Mouse (Mus musculus) embryo, embryonic 9.5 days (tissue): ENCODE results near the gene Cdk10.
A peak's percentile ranks its signal among the peaks of the same experiment; 100 is the strongest.
"Not testable (repeated sequence)": the region's sequence is repeated elsewhere in the genome, so short reads cannot be mapped to it uniquely, and the experiment has no call there.

ENCODE experiments used
- DNase-seq: peaks from one replicate; pipeline ENCODE4 v3.0.0-alpha.2; 2017; ENCODE audit errors: extremely low spot score

Cdk10 gene

DNA sequence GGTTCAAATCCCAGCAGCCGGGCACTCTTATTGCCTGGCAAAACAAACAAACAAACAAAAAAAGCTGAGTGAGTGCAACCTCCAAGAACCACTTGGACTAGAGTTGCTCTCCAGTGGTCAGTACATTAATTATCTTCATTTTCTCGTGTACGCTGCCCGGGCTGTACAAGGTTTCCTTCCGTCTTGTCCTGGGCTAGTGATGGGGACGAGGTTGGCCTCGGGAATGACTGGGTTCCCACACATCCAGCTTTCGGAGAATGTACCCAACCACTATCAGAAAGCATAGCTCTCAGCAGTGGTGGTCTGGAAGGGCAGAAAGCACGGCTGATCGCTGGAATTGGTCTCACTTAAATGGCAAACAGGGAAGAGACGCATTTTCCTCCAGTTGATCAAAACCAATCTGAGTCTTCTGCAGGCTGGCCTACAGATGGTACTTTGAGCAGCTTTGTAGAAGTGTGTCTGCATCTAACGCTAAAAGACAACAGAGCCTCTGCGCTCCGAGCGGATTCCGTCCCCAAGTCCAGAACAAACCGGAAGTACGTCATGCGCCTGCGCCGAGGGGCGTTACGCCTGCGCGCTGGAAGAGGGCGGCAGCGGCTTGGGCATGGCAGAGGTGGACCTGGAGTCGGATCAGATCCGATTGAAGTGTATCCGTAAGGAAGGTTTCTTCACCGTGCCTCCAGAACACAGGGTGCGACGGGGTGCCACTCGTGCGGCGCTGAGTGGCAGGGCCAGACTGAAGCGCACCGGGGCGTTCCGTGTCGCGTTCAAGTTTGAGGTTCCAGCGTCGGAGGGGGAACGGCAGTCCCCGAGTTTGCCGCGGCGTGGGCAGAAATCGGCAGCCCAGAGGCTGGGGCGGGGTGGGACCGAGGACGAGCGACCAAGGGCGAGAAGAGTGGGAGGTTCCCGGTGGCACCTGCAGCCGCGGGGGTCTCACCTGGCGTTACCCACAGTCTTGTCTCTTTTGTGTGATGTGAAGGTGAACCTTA lies at the start of gene Cdk10:
Cdk10 (plus strand) TSS at position 565 of the 989 bp plus-strand sequence.
- DNase-seq, result peak; percentile 90

DNA sequence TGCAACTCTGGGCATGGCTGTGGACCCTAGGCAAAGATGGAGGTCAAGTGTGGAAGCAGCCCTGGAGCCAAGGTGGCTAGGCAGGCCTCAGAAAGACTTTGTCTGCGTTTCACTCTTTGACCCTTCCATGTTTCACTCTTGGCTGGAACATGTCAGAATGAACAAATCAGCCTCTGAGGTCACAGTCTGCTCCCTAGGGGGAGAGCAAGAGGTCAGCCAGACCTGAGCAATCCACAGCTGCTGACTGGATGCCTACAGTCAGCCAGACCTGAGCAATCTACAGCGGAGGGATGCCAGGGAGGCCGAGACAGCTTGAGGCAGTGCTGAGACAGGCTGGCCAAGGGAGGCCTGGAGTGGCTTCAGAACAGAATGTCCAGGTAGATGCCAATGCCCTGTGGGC lies 43.3 kb upstream of the Cdk10 start:
- DNase-seq, result peak; percentile 59

DNA sequence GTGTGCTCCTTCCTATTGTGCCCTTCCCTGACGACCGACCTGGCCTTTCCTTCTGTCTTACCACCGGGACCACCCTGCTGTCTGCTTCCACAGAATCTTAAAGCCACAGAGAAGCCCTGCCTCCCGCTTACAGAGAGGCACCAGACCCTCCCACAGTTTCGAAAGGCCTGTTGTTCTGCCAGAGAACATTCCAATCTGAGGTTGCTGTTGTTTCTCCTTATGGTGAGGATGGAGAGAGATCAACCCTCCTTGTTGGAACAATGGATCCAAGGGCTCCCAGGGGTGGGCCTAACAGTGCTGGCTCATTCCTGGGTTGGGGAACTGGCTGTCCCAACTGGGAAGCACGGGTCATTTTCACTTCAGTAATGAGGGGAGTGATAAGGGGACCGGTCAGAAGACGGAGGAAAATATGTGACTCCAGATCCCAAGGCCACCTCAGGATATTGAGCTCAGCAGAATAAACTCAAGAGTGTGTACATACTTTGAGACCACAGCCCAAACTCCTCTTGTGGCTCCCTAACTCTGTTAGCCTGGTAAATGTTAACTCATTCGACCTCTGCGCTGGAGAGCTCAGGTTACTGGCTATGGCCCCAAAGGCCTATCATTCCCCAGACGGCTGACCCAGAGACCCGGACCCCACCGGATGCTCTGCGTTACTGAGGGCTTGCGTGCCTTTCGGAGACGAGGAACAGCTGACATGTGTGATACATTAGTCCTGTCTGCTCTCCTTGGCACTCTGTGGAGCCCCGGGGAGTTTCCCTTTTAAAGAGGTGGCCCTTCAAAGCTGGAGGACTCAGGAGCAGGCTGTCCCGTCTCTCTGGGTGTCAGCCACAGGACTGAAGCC lies 38.9 kb upstream of the Cdk10 start, which contains the start of gene Dpep1:
Dpep1 (plus strand) TSS at position 677 of the 844 bp plus-strand sequence.
- DNase-seq, result peak; percentile 66

DNA sequence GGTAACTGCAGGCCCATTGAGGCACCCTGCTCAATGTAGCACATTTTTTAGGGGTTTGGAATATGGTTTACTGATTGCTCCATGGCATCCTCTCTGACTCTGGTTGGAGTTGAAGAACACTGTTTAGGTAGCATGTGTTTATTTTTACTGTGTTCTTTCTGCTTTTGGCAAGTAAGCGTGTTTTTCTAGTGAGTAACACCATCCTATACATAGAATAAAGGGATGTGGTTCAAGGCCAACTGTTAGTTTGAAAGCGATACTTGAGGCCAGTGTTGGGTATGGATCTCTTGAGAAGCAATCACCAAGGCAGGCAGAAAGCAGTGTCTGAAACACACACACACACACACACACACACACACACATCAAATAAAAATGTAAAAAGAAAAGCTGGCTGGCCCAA lies 36.6 kb upstream of the Cdk10 start:
- DNase-seq, result no peak

DNA sequence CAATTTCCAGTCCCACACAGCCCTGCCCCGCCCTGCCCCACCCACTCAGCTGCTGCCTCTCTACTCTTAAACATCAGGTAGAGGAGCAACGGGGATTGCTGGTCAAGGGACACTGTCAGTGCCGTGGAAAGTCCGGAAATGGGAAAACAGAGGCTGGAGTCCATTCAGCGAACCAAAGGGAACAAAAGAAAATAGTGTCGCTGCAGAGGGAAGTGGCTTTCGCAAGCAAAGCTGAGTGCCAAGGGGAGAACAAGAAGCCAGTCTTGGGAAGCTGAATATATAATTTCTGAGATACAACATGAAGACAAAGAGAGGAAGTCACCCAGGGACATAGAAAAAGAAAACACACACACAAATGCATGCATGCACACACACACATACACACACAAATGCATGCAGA lies 35.8 kb upstream of the Cdk10 start:
- no peak for DNase-seq

DNA sequence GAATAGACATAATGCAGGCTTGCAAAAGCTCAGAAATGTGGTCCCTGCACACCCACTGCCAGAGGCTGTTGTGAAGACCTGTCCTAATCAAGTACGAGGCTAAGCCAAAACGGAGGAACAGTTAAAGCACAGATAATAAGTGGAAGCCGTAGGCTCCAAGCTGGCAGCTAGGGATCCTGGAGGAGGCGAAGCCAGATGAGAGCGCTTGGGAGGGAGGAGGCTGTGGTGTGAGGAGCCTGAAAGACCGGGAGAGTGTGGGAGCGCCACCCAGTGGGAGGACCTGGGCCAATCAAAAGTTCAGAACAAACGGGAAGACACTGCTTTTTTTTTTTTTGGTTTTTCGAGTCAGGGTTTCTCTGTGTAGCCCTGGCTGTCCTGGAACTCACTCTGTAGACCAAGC lies 34.0 kb upstream of the Cdk10 start:
- DNase-seq, result peak; percentile 84

DNA sequence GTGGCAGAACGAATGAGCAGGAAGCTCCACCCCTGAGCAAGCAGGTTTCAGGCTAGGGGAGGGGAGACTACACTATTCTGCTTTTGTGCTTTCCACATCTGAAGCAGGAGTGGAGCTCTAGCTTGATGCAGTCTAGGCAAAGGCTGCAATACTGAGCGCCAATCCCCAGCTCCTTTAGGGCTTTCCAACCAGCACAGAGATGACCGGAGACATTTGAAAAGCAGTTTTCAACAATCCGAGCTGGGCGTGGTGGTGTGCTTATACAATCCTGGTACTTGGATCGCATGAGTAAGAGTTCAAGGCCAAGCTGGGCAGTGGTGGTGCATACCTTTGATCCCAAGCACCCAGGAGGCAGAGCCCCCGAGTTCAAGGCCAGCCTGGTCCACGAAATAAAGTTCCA lies 32.7 kb upstream of the Cdk10 start:
- DNase-seq, result no peak

DNA sequence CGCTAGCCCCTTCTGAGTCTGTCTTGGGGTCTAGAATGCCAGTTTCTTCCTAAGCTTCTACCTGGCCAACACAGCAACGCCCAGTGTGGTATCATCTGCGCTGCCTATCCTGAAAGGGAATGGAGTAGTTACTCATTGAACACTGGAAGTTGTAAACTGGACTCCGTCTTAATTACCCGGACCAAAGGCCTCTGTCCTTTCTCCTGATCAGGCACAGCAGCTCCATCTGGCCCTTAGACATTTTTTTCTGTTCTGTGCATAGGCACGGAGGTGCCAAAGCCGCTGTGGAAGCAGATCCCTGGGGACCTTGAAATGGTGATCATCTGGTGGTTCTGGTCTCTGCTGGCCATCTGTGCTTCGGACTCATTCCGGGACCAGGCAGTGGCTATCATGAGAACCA lies 30.9 kb upstream of the Cdk10 start:
- DNase-seq, result no peak

DNA sequence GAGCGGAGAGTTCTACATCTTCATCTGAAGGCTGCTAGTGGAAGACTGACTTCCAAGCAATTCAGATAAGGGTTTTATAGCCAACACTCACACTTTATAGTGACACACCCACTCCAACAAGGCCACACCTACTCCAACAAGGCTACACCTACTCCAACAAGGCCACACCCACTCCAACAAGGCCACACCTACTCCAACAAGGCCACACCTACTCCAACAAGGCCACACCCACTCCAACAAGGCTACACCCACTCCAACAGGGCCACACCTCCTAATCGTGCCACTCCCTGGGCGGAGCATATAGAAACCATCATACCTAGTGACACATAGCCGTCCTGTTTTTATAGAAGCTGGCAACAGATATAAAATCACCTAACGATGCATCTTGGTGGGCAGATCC lies 27.6 kb upstream of the Cdk10 start:
- DNase-seq, result not testable (repeated sequence)

DNA sequence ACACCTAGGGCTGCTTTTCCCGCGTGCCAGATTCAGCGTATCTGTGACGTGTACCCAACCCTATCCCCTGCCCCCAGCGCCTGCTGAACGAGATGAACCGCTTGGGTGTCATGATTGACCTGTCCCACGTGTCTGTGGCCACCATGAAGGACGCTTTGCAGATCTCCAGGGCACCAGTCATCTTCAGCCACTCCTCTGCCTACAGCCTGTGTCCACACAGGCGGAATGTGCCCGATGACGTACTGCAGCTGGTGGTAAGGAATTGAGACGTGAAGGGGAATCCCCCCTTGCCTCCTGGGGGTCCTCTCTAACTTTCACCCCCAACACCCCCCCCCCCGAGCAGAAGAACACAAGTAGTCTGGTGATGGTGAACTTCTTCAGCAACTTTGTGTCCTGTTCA lies 24.8 kb upstream of the Cdk10 start:
- DNase-seq, result no peak

DNA sequence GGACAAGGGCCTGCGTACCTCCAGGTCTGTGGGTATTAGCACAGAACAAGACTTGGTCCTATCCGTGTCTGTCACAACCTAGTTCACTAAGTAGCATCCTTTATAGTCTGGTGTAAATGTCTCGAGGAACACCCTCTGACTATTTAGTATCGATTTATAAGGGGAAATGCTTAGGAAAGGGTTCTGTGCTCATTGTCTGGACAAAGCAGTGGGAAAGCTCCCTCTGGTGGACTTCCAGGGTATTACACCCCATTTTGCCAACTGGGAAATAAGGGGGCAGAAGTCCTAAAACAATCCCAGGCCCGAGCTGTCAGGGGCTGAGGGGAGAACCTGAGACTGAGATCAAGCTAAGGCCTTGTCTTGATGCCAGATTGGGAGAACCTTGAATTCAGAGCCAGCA lies 22.4 kb upstream of the Cdk10 start:
- DNase-seq, result peak; percentile 83

DNA sequence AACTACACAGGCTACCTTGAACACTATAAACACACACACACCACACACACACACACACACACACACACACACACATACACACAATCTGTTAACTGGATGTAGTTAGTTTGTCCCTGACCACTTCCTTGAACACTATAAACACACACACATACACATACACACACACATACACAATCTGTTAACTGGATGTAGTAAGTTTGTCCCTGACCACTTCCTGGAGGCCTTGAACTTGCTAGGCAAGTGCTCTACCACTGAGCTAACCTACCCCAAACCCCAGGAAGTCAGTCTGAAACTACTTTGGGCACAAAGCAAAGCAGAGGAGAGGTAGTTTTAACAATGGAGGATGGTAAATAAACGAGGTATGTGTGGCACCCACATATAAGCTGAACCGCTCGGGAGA lies 21.1 kb upstream of the Cdk10 start:
- DNase-seq, result no peak

DNA sequence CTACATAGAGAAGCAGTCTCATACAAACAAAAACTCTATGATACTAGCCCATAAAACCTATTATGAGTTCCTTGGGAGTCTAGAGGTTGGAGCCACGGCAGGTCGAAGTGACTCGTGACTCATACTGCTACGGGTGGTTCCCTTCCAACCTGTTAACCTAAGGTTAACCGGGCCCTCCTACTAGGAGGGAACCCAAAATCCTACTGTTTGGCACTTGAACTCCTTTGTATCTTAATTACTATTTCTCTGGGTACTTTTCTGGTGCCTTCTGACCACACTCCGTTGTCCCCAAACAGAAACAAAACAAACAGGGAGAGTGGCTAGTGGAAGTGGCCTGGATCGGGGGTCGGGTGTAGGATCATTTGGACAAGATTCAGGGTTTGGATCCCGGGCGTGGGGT lies 12.8 kb upstream of the Cdk10 start:
- no peak for DNase-seq

DNA sequence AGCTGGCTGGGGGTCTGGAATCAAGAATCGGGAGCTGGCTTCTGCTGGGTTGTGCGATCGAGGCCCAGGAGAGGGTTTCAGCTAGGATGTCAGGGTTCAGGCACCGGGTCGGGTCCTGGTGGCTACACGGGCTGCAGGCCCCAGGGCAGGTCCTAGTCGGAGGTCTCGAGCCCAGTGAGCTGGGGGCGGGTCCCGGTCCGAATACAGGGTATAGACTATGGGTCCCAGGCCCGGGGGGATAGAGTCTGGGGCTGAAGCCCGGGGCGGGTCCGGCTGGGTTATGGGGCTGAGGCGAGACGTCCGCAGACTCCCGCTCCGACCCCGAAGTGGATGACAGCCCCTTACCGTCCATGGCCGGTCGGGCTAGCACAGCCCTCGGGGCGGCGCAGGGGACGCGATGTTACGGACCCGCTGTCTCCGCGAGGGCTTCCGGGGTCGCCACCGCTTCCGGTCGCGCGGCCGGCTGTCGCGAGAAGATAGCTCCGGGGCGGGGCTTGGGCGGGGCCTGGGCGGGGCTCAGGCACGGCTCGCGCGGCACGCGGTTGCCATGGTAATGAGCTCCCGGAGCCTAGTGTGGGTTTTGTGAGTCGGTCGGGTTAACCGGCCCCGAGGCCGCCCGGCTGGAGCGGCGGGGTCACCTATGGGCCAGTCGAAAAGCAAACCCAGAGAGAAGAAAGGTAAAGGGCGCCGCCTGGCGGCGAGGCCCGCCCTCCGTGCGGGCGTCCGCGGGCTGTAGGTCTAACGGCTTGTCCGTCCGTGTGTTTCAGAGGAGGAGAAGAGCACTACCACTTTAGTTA lies 12.1 kb upstream of the Cdk10 start, which contains the start of the genes Chmp1a and Spata33:
Chmp1a (minus strand) TSS at position 443 of the 797 bp plus-strand sequence.
Spata33 (plus strand) TSS at position 512 of the 797 bp plus-strand sequence.
- DNase-seq, result peak; percentile 99

DNA sequence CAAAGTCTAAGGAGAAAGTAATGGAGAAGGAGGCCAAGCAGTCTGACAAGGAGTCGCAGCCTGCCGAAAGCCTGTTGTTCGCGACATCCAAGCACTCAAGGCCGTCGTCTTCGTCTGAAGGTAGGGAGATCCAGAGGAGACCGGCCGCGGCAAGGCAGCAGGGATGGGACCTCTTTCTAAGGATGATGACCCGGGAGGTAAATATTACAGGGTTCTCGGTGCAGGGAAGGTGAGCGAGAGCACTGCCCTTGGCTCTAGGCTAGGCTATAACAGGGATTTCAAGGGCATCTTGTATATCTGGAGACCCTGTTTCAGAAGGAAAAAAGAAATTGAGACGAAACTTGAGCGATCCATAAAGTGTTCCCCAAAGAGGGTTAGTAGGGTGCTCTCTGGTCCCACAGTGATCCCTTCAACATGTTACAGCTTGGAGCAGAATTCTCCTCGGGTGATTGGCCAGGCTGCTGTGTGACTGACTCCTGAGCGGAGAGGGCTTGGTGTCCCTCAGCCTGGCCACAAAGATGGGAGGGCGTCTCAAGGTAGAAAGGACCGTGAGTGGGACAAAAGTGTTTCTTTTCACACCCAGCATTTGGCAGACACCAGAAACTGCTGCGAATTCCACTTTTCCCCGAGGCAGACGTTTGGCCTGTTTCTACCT lies 11.4 kb upstream of the Cdk10 start:
- DNase-seq, result no peak

DNA sequence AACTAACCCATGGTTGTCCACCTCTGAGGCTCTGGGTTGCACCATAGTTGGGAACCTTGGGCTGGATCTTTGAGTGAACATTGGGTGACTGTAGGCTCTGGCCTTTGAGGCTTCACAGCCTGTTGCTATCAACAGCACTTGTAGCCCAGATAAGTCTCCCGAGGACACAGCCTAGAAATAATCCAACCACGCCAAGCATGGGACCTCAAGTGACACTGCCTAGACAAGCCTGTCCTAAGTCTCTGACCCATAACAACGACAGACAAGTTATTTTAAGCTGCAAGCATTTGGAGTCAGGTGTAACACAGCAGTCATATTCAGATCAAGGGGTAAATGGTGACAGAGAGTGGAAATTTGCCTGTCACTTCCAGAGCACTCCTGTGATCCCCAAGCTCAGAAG lies 9.2 kb upstream of the Cdk10 start:
- no peak for DNase-seq

DNA sequence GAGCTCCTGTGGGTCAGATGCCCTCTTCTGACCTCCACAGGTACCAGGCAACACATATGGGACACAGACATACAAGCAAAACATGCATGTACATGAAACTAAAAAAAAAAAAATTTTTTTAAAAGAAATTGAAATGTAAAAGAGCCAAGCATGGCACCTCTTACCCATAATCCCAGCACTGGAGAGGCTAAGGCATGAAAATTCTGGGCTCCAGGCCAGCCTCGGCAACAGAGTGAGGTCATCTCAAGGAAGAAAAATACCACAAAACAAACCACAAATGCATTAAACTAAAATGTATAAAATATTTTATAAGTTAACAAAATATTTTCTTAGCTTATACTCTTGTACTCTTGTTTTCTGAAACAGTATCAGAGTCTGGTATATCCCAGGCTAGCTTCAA lies 3.7 kb upstream of the Cdk10 start:
- DNase-seq, result no peak

DNA sequence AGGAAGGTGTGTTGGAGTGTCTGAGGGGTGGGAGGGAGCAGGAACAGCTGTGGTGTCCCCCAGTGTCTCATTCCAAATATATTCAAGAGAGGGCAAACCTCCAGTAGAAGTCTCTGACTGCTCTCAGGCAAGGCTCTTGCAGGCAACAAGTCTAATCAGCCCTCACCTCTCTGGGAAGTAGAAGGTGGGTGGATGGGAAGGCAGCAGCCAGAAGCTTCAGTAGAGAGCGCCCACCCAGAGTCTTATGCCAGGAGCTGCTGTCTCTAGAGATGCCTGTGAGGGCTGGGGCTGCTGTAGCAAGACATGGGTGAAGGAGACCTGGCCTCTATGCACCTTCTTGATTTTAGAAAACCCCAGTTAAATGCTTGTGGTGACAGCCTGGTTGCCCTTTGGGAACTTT lies 3.8 kb downstream of the Cdk10 start:
- DNase-seq, result no peak

DNA sequence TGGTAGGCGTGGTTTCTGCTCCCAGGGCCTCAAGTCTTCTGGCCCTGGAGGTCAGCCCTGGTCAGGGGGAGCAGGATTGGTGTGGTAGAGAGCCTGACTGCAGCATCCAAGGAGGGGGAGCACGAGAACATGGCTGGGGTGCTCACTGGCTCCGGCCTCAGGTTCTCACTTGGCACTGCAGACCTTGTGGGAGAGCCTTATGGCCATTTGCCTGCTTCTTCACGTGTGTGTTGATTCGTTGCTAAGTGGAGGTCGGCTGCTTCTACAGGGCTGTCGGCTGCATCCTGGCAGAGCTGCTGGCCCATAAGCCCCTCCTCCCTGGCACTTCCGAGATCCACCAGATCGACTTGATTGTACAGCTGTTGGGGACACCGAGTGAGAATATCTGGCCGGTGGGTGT lies 5.7 kb downstream of the Cdk10 start:
- DNase-seq, result not testable (repeated sequence)

DNA sequence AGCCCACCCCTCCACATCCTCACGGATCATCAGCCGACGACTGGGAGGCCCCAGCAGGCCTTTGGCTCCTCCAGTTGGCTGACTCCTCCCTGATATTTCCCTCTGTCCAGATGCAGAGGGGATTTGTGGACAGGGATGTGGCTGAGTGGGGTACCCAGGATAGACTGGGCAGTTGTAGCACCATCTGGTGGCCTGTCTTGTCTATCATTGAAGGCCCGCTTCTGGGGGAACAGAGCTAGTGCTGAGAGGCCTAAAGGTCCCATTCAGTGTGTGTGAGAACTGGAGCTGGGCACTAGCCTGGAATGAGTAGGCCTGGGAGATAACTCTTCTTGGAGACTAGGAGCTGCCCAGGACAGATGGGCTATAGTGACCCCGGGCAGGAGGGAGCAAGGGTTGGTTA lies 7.1 kb downstream of the Cdk10 start:
- no peak for DNase-seq

DNA sequence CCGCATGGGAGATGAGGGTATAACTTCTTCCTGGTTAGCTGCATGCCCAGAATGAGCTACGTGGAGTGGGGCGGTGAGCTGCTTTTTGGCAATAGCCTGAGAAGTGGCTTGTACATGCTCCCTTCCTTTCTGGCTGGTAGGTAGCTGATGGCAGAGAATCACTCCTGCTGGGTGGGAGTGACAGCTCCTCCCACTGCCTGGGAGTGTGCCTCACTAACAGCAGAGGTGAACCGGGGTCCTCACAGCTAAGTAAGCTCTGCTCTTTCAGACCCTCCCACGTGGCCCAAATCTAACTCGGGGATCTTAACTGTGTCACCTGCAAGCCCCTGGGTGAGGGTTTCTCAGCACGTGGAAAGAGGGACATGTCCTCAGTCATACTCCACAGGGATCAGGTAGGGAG lies 7.9 kb downstream of the Cdk10 start:
- DNase-seq, result no peak
